Mouse (Mus musculus) left cerebral cortex, postnatal 10 days (tissue): ENCODE results near the gene Mtss1l. TPM values are rescaled to one million over a fixed set of nuclear protein-coding genes. Genes with fewer than 3 reads are reported as not detected.

Experiments used
- DNase-seq, 2 experiments: peaks; one replicate each; pipeline ENCODE4 v3.0.0; 2021 to 2022; ENCODE audit warnings: low spot score in 2 of 2, mixed read lengths in 1 of 2; ENCODE audit errors: extremely low spot score in 1 of 2
- intact Hi-C: fragments of 180-260 bp; cut with DNase I; formaldehyde crosslinking; loops from one replicate; pipeline ENCODE4 v1.15.1; 2025
- total RNA-seq, 2 experiments: library from RNA; stranded (reverse); gene quantifications; 2 replicates each; pipeline ENCODE4 v1.2.3; 2021

Mtss1l gene
- total RNA-seq, 2 experiments from 2014 or later, result 214 to 236 TPM

GRCm38 (mm10) chr8:110704103-110704502 lies 17.2 kb upstream of the Mtss1l start:
- no peak for DNase-seq
- intact Hi-C loops, result no loop called here

GRCm38 (mm10) chr8:110705391-110706287 lies 15.6 kb upstream of the Mtss1l start:
- no peak for DNase-seq
- intact Hi-C loops, result no loop called here

- intact Hi-C loops, result no loop called here
Measured at GRCm38 (mm10) chr8:110706288-110706870, 14.9 kb upstream of the Mtss1l start.

GRCm38 (mm10) chr8:110708429-110708828 lies 12.8 kb upstream of the Mtss1l start:
- DNase-seq, result no peak
- intact Hi-C loops, result no loop called here

More at GRCm38 (mm10) chr8:110706288-110706870, 14.9 kb upstream of the Mtss1l start:
- DNase-seq, result no peak

GRCm38 (mm10) chr8:110710593-110710992 lies 10.7 kb upstream of the Mtss1l start:
- intact Hi-C loops, result no loop called here
- no peak for DNase-seq

- DNase-seq, result no peak
- intact Hi-C loops, result no loop called here
Measured at GRCm38 (mm10) chr8:110711271-110711934, 9.9 kb upstream of the Mtss1l start.

GRCm38 (mm10) chr8:110713073-110713472 lies 8.2 kb upstream of the Mtss1l start:
- intact Hi-C loops, result no loop called here
- no peak for DNase-seq

- intact Hi-C loops, result no loop called here
- DNase-seq, result no peak
Measured at GRCm38 (mm10) chr8:110714827-110715519, 6.3 kb upstream of the Mtss1l start.

GRCm38 (mm10) chr8:110716075-110716474 lies 5.2 kb upstream of the Mtss1l start:
- intact Hi-C loops, result no loop called here
- DNase-seq, result peak; percentile 66 to 86

- intact Hi-C loops, result no loop called here
- no peak for DNase-seq
Measured at GRCm38 (mm10) chr8:110717131-110717530, 4.1 kb upstream of the Mtss1l start.

- no peak for DNase-seq
- intact Hi-C loops, result no loop called here
Measured at GRCm38 (mm10) chr8:110718209-110718968, 2.9 kb upstream of the Mtss1l start.

- intact Hi-C loops, result no loop called here
- peak; percentile 62 to 88 for DNase-seq
Measured at GRCm38 (mm10) chr8:110718969-110719670, 2.2 kb upstream of the Mtss1l start.

- intact Hi-C loops, result no loop called here
- no peak for DNase-seq
Measured at GRCm38 (mm10) chr8:110719898-110720653, 1.2 kb upstream of the Mtss1l start.

- no peak for DNase-seq
- intact Hi-C loops, result loop anchor here (2.0 kb wide), 2 partner anchors 67 to 75 kb away; no protein-coding TSS in a partner anchor
Measured at GRCm38 (mm10) chr8:110721606-110722413, 534 bp downstream of the Mtss1l start.

- intact Hi-C loops, result loop anchor here (2.0 kb wide), 2 partner anchors 68 to 76 kb away; no protein-coding TSS in a partner anchor
Measured at GRCm38 (mm10) chr8:110722414-110723011, 1.2 kb downstream of the Mtss1l start.

GRCm38 (mm10) chr8:110724493-110724892 lies 3.2 kb downstream of the Mtss1l start:
- no peak for DNase-seq
- intact Hi-C loops, result no loop called here

More at GRCm38 (mm10) chr8:110722414-110723011, 1.2 kb downstream of the Mtss1l start:
- DNase-seq, result no peak
